Mouse (Mus musculus): ENCODE results near the gene Enthd1. TPM values are rescaled to one million over a fixed set of nuclear protein-coding genes. Genes with fewer than 3 reads are reported as not detected.

Gene Enthd1
- total and polyA plus RNA-seq, 2 experiments from 2014 or later = not detected

GRCm38 (mm10) chr15:80454486-80454885 lies 110.5 kb downstream of the Enthd1 start:
- Histone ChIP-seq H3K36me3 (ENCODE audit: insufficient read depth, low read length) (no peaks in the 10 kb centered on the region), H3K27ac (ENCODE audit: low read depth, low read length) (no peak overlapping the region), H3K9me3 (ENCODE audit: low read length) (no peaks in the 10 kb centered on the region), H3K9ac (replicated peaks; ENCODE audit: low read length, poor library complexity, severe bottlenecking) (no peak overlapping the region), H3K27me3 (ENCODE audit: insufficient read depth, low read length) (no peaks in the 10 kb centered on the region), H3K4me1 (ENCODE audit: insufficient read depth, low read length) (peaks cover 3% of the 10 kb centered on the region; the same call in 1 of the 2 replicates), H3K4me2 (ENCODE audit: low read depth, low read length, poor library complexity, severe bottlenecking) (no peak overlapping the region), H3K4me3 (ENCODE audit: low read depth, low read length) (no peak overlapping the region)
- ATAC-seq (ENCODE audit: low FRiP score) (no peak), DNase-seq (ENCODE audit: low spot score) (no peak)
- 63% methylated on average over 6 of the region's 6 CpGs for WGBS
- no peak for TF ChIP-seq CTCF (IDR thresholded peaks at IDR 0.05)

- no peak overlapping the region for H3K9ac ChIP-seq (replicated peaks; ENCODE audit: low read length, poor library complexity, severe bottlenecking)
- H3K9me3 ChIP-seq (ENCODE audit: low read length) = no peaks in the 10 kb centered on the region
- no peak for DNase-seq (ENCODE audit: low spot score)
- no peak overlapping the region for H3K4me3 ChIP-seq (ENCODE audit: low read depth, low read length)
- H3K27ac ChIP-seq (ENCODE audit: low read depth, low read length) = no peak overlapping the region
- no peaks in the 10 kb centered on the region for H3K36me3 ChIP-seq (ENCODE audit: insufficient read depth, low read length)
- no peak for TF ChIP-seq CTCF (IDR thresholded peaks at IDR 0.05)
- WGBS = 45% methylated on average over 16 of the region's 16 CpGs
- no peak overlapping the region for H3K4me2 ChIP-seq (ENCODE audit: low read depth, low read length, poor library complexity, severe bottlenecking)
- peaks cover 3% of the 10 kb centered on the region; the same call in 1 of the 2 replicates for H3K4me1 ChIP-seq (ENCODE audit: insufficient read depth, low read length)
- no peaks in the 10 kb centered on the region for H3K27me3 ChIP-seq (ENCODE audit: insufficient read depth, low read length)
- ATAC-seq (ENCODE audit: low FRiP score) = no peak
Observed at GRCm38 (mm10) chr15:80452425-80452824, 112.5 kb downstream of the Enthd1 start.

GRCm38 (mm10) chr15:80445956-80446687 lies 118.8 kb downstream of the Enthd1 start:
- DNase-seq (ENCODE audit: low spot score) = no peak
- TF ChIP-seq CTCF (IDR thresholded peaks at IDR 0.05) = no peak
- 84% methylated on average over 15 of the region's 15 CpGs for WGBS
- no peaks in the 10 kb centered on the region; the same call in 1 of the 2 replicates for H3K4me1 ChIP-seq (ENCODE audit: insufficient read depth, low read length)
- no peaks in the 10 kb centered on the region for H3K27me3 ChIP-seq (ENCODE audit: insufficient read depth, low read length)
- ATAC-seq (ENCODE audit: low FRiP score) = no peak
- no peaks in the 10 kb centered on the region for H3K36me3 ChIP-seq (ENCODE audit: insufficient read depth, low read length)
- no peak overlapping the region for H3K4me2 ChIP-seq (ENCODE audit: low read depth, low read length, poor library complexity, severe bottlenecking)
- no peak overlapping the region for H3K27ac ChIP-seq (ENCODE audit: low read depth, low read length)
- no peak overlapping the region for H3K4me3 ChIP-seq (ENCODE audit: low read depth, low read length)
- H3K9me3 ChIP-seq (ENCODE audit: low read length) = no peaks in the 10 kb centered on the region
- no peak overlapping the region for H3K9ac ChIP-seq (replicated peaks; ENCODE audit: low read length, poor library complexity, severe bottlenecking)

DNA sequence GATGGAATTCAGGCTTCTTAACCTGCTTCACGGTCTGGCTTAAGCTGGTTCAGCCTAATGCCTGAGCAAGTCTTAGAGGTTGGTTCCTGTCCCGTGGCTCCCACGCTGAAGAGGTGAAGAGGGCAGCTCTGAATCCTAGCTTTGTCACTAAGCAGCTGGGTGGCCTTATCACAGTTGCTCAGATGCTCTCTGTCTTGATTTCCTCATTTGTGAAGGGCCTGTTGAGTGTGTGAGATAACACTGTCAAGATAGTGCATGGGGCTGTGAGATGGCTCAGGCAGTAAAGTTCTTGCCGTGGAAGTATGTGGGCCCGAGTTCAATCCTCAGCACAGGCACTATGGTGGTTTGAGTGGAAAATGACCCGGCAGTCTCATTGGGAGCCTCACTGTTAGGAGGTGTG lies 124.8 kb downstream of the Enthd1 start:
- Histone ChIP-seq H3K9ac (replicated peaks; ENCODE audit: low read length, poor library complexity, severe bottlenecking) (no peak overlapping the region), H3K9me3 (ENCODE audit: low read length) (no peaks in the 10 kb centered on the region), H3K4me3 (ENCODE audit: low read depth, low read length) (no peak overlapping the region), H3K27ac (ENCODE audit: low read depth, low read length) (no peak overlapping the region), H3K27me3 (ENCODE audit: insufficient read depth, low read length) (no peaks in the 10 kb centered on the region), H3K36me3 (ENCODE audit: insufficient read depth, low read length) (no peaks in the 10 kb centered on the region), H3K4me2 (ENCODE audit: low read depth, low read length, poor library complexity, severe bottlenecking) (no peak overlapping the region), H3K4me1 (ENCODE audit: insufficient read depth, low read length) (no peaks in the 10 kb centered on the region; the same call in 1 of the 2 replicates)
- 81% methylated on average over 6 of the region's 6 CpGs for WGBS
- TF ChIP-seq CTCF (IDR thresholded peaks at IDR 0.05) = no peak
- ATAC-seq (ENCODE audit: low FRiP score) (no peak), DNase-seq (ENCODE audit: low spot score) (no peak)

- TF ChIP-seq CTCF (IDR thresholded peaks at IDR 0.05) = no peak
- H3K4me3 ChIP-seq (ENCODE audit: low read depth, low read length) = no peak overlapping the region
- no peak overlapping the region for H3K4me2 ChIP-seq (ENCODE audit: low read depth, low read length, poor library complexity, severe bottlenecking)
- no peaks in the 10 kb centered on the region for H3K9me3 ChIP-seq (ENCODE audit: low read length)
- H3K4me1 ChIP-seq (ENCODE audit: insufficient read depth, low read length) = no peaks in the 10 kb centered on the region; the same call in 1 of the 2 replicates
- whole genome bisulfite sequencing = 64% methylated on average over 9 of the region's 9 CpGs
- no peak for ATAC-seq (ENCODE audit: low FRiP score)
- no peaks in the 10 kb centered on the region for H3K36me3 ChIP-seq (ENCODE audit: insufficient read depth, low read length)
- no peak for DNase-seq (ENCODE audit: low spot score)
- no peaks in the 10 kb centered on the region for H3K27me3 ChIP-seq (ENCODE audit: insufficient read depth, low read length)
- no peak overlapping the region for H3K9ac ChIP-seq (replicated peaks; ENCODE audit: low read length, poor library complexity, severe bottlenecking)
- H3K27ac ChIP-seq (ENCODE audit: low read depth, low read length) = no peak overlapping the region
Observed at GRCm38 (mm10) chr15:80438423-80438822, 126.5 kb downstream of the Enthd1 start.

DNA sequence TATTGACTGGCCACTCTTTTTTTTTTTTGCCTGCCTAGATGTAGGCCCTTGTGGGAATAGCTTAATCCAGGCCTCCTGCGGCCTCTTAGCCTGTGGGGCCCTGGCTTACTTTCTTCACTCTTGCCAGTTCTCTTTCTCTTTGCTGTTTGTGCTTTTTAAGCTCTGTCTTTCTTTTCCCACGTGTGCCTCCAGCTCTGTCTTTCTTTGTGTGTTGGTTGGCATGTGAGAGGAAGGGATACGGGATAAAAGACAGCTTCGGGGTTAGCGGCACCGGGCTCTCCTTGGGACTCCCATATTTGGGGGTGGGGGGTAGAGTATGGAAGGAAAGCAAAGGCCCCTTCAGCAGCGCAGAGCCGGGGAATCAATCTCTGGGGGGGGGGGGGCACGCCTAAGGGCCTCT lies 127.0 kb downstream of the Enthd1 start:
- no peak for ATAC-seq (ENCODE audit: low FRiP score)
- Histone ChIP-seq H3K9ac (replicated peaks; ENCODE audit: low read length, poor library complexity, severe bottlenecking) (no peak overlapping the region), H3K4me2 (ENCODE audit: low read depth, low read length, poor library complexity, severe bottlenecking) (no peak overlapping the region), H3K36me3 (ENCODE audit: insufficient read depth, low read length) (no peaks in the 10 kb centered on the region), H3K4me3 (ENCODE audit: low read depth, low read length) (no peak overlapping the region), H3K27ac (ENCODE audit: low read depth, low read length) (no peak overlapping the region), H3K9me3 (ENCODE audit: low read length) (no peaks in the 10 kb centered on the region), H3K27me3 (ENCODE audit: insufficient read depth, low read length) (no peaks in the 10 kb centered on the region), H3K4me1 (ENCODE audit: insufficient read depth, low read length) (no peaks in the 10 kb centered on the region; the same call in 1 of the 2 replicates)
- no peak for DNase-seq (ENCODE audit: low spot score)
- no peak for TF ChIP-seq CTCF (IDR thresholded peaks at IDR 0.05)
- 40% methylated on average over 9 of the region's 9 CpGs for WGBS

Measured in midbrain, postnatal 0 days (tissue).